Mouse (Mus musculus) myocyte (in vitro differentiated cells): ENCODE measurements around the gene Dusp12.

Experiments used
- CEBPB ChIP-seq: IDR thresholded peaks from 2 replicates; pipeline ENCODE4 v1.6.1; 2011; ENCODE audit warnings: mild to moderate bottlenecking, moderate library complexity; ENCODE audit not compliant: poor library complexity, insufficient read depth, severe bottlenecking
- MAX ChIP-seq: IDR thresholded peaks from one replicate; pipeline ENCODE4 v1.6.1; 2011; ENCODE audit warnings: low read depth, mild to moderate bottlenecking, control low read depth
- POLR2A ChIP-seq: IDR thresholded peaks from one replicate; pipeline ENCODE4 v1.6.1; 2011; ENCODE audit warnings: low read depth, mild to moderate bottlenecking, control low read depth, moderate library complexity; ENCODE audit not compliant: insufficient read length
- POLR2AphosphoS2 ChIP-seq: IDR thresholded peaks from one replicate; pipeline ENCODE4 v1.6.1; 2011; ENCODE audit warnings: low read depth, control low read depth; ENCODE audit not compliant: insufficient read length
- TCF3 ChIP-seq: IDR thresholded peaks from one replicate; pipeline ENCODE4 v1.6.1; 2011; ENCODE audit warnings: low read depth, control low read depth; ENCODE audit not compliant: insufficient read length
- USF1 ChIP-seq: IDR thresholded peaks from one replicate; pipeline ENCODE4 v1.6.1; 2011; ENCODE audit warnings: low read depth, mild to moderate bottlenecking, control low read depth, moderate library complexity

GRCm38 (mm10) chr1:170839685-170840084 is 45.7 kb downstream of the Dusp12 start:
- TF ChIP-seq POLR2A (no peak), POLR2AphosphoS2 (no peak), TCF3 (no peak), USF1 (no peak), CEBPB (no peak), MAX (no peak)
